Mouse (Mus musculus): Measurements from ENCODE around the gene Adam1a. TPM values are rescaled to one million over a fixed set of nuclear protein-coding genes. Genes with fewer than 3 reads are reported as not detected.
A peak's percentile ranks its signal among the peaks of the same experiment; 100 is the strongest.

Adam1a gene
- polyA plus RNA-seq, 1 experiment from 2014 or later: 1.5 TPM

DNA sequence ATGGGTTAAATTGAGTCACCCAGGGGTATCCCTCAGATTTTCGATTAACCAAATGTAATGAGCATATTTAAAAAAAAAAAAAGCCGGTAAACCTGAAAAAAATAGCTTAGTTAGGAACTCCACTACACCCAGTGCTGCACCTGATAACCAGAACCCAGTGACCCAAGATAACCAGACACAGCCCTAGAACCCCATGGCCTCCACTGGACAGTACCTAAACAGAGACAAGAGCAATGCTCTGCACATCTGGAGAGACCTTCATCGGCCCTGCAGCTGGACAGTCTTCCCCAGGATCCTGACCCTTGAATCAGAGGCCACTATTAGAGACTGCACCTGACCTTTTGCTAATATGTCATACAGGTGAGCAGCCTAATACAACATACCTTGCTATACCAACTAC, 1.8 kb upstream of the Adam1a start:
- no peak for ATAC-seq (ENCODE audit: insufficient number of reproducible peaks, low FRiP score, low TSS enrichment, low read depth)
- no peaks in the 10 kb centered on the region for H3K9me3 ChIP-seq
- WGBS: 90% methylated on average over 3 of the region's 3 CpGs
- no peak overlapping the region for H3K4me2 ChIP-seq
- no peak overlapping the region for H3K9ac ChIP-seq
- no peak overlapping the region; the same call in 1 of the 2 replicates for H3K4me3 ChIP-seq
- no peaks in the 10 kb centered on the region for H3K27me3 ChIP-seq
- H3K27ac ChIP-seq: no peak overlapping the region
- H3K36me3 ChIP-seq: no peaks in the 10 kb centered on the region
- H3K4me1 ChIP-seq: peaks cover 21% of the 10 kb centered on the region

DNA sequence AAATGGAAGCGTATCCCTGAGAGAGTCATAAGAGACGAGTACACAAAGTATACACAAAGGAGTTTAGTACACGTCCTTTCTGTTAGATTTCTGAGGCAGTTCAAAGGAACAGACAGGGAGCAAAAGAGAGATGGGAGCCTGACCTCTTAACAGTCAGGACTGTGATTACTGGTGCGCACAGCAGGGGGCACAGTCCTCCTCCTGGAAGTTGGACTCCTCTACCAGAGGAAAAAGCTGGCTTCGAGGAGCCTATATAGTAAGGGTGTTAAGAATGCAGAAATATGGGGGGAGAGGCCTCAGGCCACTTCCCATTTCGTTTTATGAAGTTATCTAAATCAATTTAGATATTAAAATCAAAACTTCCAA, 1.2 kb upstream of the Adam1a start:
- no peak for ATAC-seq (ENCODE audit: insufficient number of reproducible peaks, low FRiP score, low TSS enrichment, low read depth)
- Histone ChIP-seq H3K27me3 (no peaks in the 10 kb centered on the region), H3K27ac (peak overlapping the region; percentile 96), H3K4me1 (peaks cover 21% of the 10 kb centered on the region), H3K4me3 (peak overlapping the region; percentile 98), H3K36me3 (no peaks in the 10 kb centered on the region), H3K4me2 (peak overlapping the region; percentile 69), H3K9ac (peak overlapping the region; percentile 99), H3K9me3 (no peaks in the 10 kb centered on the region)
- 27% methylated on average over 6 of the region's 6 CpGs for WGBS

DNA sequence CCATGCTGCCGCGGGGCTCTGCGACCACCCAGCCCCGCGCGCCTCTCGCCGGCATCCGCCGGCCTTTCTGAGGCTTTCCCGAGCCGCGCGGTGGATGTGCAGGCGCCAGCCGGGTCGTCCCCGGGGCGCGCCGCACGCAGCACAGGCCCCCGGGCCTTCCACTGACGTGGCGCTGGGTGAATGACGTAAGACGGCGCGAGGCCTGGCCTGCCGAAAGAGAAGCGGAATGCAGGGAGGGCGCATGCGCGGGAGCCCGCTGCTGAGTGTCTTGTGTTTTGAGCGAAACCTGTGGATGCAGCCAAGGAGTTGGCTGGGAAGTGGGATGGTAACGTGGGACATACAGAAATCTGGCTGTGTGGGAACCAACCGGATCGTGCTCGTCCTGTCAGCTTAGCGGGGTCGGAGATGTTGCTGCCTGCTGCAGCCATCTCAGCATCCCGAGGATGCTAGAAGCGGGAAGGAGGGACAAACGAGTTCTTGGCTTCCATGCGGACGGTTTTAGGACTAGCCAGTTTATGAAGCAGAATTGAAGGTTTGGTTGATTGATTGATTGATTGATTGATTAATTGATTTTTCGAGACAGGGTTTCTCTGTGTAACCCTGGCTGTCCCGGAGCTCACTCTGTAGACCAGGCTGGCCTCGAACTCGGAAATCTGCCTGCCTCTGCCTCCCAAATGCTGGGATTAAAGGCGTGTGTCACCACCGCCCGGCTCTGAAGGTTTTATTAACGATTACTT, 679 bp upstream of the Adam1a start, which contains the start of gene Mapkapk5:
TSS of gene Mapkapk5 (minus strand) at position 113 of the 737 bp plus-strand sequence.
- 2% methylated on average over 55 of the region's 55 CpGs for WGBS
- Histone ChIP-seq H3K27me3 (no peaks in the 10 kb centered on the region), H3K4me2 (peak within 1 kb of the TSS; percentile 69), H3K9ac (peak within 1 kb of the TSS; percentile 99), H3K4me1 (peaks cover 21% of the 10 kb centered on the region), H3K4me3 (peak within 1 kb of the TSS; percentile 98), H3K36me3 (no peaks in the 10 kb centered on the region), H3K27ac (peak within 1 kb of the TSS; percentile 96), H3K9me3 (no peaks in the 10 kb centered on the region)
- ATAC-seq (ENCODE audit: insufficient number of reproducible peaks, low FRiP score, low TSS enrichment, low read depth): peak; percentile 89

DNA sequence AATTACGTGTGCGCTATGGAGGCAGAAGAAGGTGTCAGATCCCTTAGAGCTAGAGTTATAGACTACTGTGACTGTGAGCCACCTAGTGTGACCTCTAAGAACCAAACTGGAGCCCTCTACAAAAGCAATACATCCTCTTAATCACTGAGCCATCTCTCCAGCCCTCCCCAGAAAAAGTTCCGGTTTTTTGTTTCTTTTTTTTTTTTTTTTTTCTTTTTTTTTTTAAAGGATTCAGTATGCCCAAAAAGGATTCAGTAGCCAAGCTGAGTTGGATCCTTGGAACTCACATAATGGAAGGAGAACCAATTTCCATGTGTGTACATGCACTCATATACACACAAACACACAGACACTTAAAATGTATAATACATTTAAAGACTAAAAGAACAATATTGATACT, 1.9 kb downstream of the Adam1a start:
- no peaks in the 10 kb centered on the region for H3K27me3 ChIP-seq
- H3K4me1 ChIP-seq: peaks cover 21% of the 10 kb centered on the region
- H3K4me3 ChIP-seq: no peak overlapping the region
- ATAC-seq (ENCODE audit: insufficient number of reproducible peaks, low FRiP score, low TSS enrichment, low read depth): no peak
- no peak overlapping the region for H3K9ac ChIP-seq
- H3K9me3 ChIP-seq: no peaks in the 10 kb centered on the region
- H3K36me3 ChIP-seq: peaks cover 3% of the 10 kb centered on the region; the same call in 1 of the 2 replicates
- H3K27ac ChIP-seq: no peak overlapping the region
- WGBS: 82% methylated on average over 3 of the region's 3 CpGs
- H3K4me2 ChIP-seq: no peak overlapping the region

DNA sequence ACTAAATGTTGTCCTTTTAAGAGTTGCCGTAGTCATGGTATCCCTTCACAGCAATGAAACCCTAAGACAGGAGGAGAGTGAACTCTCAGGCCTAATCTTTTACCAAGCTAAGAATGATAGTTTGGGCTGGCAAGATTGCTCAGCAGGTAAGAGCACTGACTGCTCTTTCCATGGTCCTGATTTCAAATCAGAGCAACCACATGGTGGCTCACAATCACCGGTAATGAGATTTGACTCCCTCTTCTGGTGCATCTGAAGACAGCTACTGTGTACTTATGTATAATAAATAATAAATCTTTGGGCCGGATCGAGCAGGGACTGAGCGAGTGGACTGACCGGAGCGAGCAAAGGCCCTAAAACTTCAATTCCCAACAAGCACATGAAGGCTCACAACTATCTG, 4.0 kb downstream of the Adam1a start:
- no peak for ATAC-seq (ENCODE audit: insufficient number of reproducible peaks, low FRiP score, low TSS enrichment, low read depth)
- H3K9ac ChIP-seq: no peak overlapping the region
- H3K36me3 ChIP-seq: peaks cover 23% of the 10 kb centered on the region
- no peaks in the 10 kb centered on the region for H3K27me3 ChIP-seq
- whole genome bisulfite sequencing: 80% methylated on average over 7 of the region's 7 CpGs
- H3K4me1 ChIP-seq: peaks cover 17% of the 10 kb centered on the region
- H3K4me3 ChIP-seq: no peak overlapping the region
- no peaks in the 10 kb centered on the region for H3K9me3 ChIP-seq
- no peak overlapping the region for H3K27ac ChIP-seq
- no peak overlapping the region for H3K4me2 ChIP-seq

DNA sequence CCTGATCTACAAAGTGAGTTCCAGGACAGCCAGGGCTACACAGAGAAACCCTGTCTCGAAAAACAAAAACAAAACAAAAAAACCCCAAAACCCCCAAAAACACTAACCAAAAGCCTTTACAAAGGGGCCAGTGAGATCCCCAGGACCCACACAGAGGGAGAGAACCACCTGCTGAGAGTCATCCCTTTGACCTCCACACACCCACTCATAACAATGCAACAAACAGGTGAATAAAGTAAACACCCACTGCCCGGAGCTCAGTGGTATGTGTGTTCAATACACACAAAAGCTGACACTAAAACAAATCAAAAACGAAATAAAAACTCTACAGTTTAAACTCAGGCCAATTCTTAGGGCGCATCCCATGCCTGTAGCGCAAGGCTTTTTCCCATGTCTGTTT, 5.2 kb downstream of the Adam1a start:
- Histone ChIP-seq H3K27ac (no peak overlapping the region), H3K4me2 (no peak overlapping the region), H3K4me3 (no peak overlapping the region), H3K4me1 (peaks cover 17% of the 10 kb centered on the region), H3K36me3 (peaks cover 34% of the 10 kb centered on the region), H3K9me3 (no peaks in the 10 kb centered on the region), H3K27me3 (no peaks in the 10 kb centered on the region), H3K9ac (no peak overlapping the region)
- ATAC-seq (ENCODE audit: insufficient number of reproducible peaks, low FRiP score, low TSS enrichment, low read depth): no peak
- WGBS: 90% methylated on average over 5 of the region's 5 CpGs

DNA sequence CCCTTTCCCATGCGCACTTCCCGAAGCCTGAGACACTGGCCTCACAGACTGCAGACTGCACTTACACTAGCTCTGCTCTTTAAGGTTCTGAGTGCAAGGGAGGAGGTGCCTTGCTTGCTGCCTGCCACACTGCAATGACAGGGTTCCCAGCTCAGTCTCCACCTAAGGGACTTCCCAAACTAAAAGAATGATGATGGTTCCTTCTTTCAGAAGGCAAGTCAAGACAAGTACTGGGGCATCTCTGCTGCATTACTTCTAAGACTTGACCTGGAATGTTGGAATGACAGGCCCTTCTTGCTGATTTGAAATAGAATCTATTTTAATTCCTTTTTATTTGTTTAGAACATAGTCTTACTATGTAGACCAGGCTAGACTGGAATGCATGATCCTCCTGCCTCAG, 7.7 kb downstream of the Adam1a start:
- no peak for ATAC-seq (ENCODE audit: insufficient number of reproducible peaks, low FRiP score, low TSS enrichment, low read depth)
- Histone ChIP-seq H3K27me3 (no peaks in the 10 kb centered on the region), H3K36me3 (peaks cover 56% of the 10 kb centered on the region), H3K4me1 (no peaks in the 10 kb centered on the region; the same call in 1 of the 2 replicates), H3K27ac (no peak overlapping the region), H3K9ac (no peak overlapping the region), H3K4me3 (no peak overlapping the region), H3K4me2 (no peak overlapping the region), H3K9me3 (no peaks in the 10 kb centered on the region)
- WGBS: 75% methylated on average over 2 of the region's 2 CpGs

DNA sequence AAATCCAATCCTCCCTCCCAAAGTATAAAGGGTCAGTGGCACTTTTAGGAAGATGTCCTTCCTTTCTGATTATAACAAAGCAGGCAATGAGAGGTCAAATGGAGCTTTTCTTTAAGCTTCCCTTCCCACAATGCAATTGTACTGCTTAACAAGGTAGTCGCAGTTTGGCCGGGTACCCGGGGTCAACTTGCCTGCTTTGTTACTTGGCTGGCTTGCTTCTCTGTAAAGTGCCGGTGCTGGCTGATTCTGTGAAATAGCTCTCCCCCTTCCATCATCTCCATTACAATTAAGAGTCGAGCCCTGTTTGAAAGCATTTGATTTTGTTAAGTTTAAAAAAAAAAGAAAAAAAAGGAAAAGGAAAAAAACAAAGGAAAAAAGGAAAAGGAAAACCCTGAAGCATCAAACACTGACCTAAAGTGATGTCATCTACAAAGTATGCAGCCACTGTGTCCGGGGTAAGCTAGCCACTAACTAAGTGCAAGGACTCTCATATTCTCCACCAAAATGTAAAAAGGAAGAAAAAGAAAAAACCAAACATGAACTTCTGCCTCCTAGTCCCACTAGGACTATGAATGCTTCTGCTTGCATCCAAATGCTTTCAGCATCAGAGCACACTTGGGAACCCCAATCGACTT, 8.2 kb downstream of the Adam1a start:
- WGBS: 78% methylated on average over 7 of the region's 7 CpGs
- H3K4me2 ChIP-seq: no peak overlapping the region
- no peak overlapping the region for H3K27ac ChIP-seq
- peaks cover 62% of the 10 kb centered on the region for H3K36me3 ChIP-seq
- no peak overlapping the region for H3K9ac ChIP-seq
- H3K4me3 ChIP-seq: no peak overlapping the region
- ATAC-seq (ENCODE audit: insufficient number of reproducible peaks, low FRiP score, low TSS enrichment, low read depth): no peak
- H3K27me3 ChIP-seq: no peaks in the 10 kb centered on the region
- H3K9me3 ChIP-seq: no peaks in the 10 kb centered on the region
- H3K4me1 ChIP-seq: no peaks in the 10 kb centered on the region

DNA sequence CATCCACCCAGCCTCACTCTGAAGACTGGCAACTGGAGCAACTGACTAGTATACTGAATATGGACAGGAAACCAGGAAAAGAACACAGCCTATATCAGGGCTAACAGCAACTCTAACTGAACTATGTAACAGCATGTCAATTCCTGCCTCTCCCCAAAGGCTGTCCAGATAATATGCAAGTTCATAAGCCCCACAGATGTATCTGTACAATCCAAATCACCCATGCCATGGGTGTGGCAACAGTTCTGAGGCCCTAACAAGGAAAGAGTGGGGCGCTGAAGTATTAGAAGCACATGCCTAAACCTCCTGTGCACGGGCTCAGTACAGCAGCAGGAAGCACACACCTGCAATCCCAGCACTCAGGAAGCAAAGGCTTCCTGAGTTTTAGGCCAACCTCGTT, 10.2 kb downstream of the Adam1a start:
- Histone ChIP-seq H3K9ac (no peak overlapping the region), H3K9me3 (no peaks in the 10 kb centered on the region), H3K4me1 (no peaks in the 10 kb centered on the region), H3K4me3 (no peak overlapping the region), H3K27ac (no peak overlapping the region), H3K36me3 (peaks cover 77% of the 10 kb centered on the region), H3K27me3 (no peaks in the 10 kb centered on the region), H3K4me2 (no peak overlapping the region)
- no peak for ATAC-seq (ENCODE audit: insufficient number of reproducible peaks, low FRiP score, low TSS enrichment, low read depth)
- WGBS: 92% methylated on average over 3 of the region's 3 CpGs

DNA sequence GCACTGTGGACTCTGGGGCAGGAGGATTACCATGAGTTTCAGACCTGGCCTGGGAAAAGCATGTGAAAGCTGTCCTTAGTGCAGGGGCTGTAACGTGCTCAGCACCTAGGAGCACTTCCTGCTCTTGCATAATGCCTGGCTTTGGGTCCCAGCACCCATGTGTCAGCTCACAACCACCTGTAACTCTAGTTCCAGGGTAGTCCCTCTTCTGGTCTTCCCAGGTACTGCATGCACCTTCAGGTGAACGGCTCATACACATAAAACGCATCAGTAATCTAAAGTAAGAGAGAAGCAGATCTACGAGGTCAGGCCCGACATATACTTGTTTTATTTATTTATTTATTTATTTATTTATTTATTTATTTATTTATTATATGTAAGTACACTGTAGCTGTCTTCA, 10.8 kb downstream of the Adam1a start:
- ATAC-seq (ENCODE audit: insufficient number of reproducible peaks, low FRiP score, low TSS enrichment, low read depth): no peak
- Histone ChIP-seq H3K27me3 (no peaks in the 10 kb centered on the region), H3K9me3 (no peaks in the 10 kb centered on the region), H3K36me3 (peaks cover 82% of the 10 kb centered on the region), H3K27ac (no peak overlapping the region), H3K4me3 (no peak overlapping the region), H3K4me1 (no peaks in the 10 kb centered on the region), H3K9ac (no peak overlapping the region), H3K4me2 (no peak overlapping the region)
- 93% methylated on average over 5 of the region's 5 CpGs for whole genome bisulfite sequencing

DNA sequence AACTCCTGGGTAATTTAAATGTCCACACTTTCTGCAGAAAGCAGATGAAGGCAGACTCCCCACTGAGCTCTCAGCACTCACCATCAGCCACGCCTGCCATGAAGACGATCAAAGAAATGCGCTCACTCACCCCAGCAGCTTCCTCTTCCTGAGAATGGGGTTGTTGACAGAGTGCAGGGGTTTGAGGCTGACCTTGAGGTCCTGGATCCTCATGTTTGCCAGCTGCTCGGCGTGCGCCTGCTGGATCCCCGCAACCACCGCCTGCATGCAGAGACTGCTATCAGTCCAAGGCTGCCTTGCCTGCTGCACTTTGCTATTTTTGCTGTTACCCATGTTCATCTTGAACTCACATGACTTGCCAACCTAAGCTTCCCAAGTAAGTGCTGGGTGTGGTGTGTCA, 18.3 kb downstream of the Adam1a start:
- WGBS: 82% methylated on average over 8 of the region's 8 CpGs

DNA sequence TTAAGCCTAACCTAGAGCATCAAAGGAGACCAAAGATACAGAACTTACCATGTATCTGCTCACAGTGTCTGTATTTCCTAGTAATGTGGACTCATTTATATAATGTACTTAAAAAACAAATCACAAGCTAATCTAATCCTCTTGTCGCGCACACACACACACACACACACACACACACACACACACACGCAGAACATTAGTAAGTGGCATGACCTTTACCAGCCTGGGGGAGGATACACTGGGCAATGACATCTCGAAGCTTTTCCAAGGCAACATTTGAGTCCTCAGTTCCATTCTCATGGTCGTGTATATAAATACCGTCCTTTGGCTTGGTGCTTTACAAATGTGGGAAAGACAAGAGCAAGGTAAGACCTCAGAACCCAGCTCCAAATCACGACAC, 18.8 kb downstream of the Adam1a start:
- H3K27ac ChIP-seq: no peak overlapping the region
- no peak overlapping the region for H3K9ac ChIP-seq
- 81% methylated on average over 7 of the region's 7 CpGs for WGBS
- H3K9me3 ChIP-seq: no peaks in the 10 kb centered on the region
- no peaks in the 10 kb centered on the region for H3K27me3 ChIP-seq
- peaks cover 83% of the 10 kb centered on the region for H3K36me3 ChIP-seq
- no peak overlapping the region for H3K4me2 ChIP-seq
- no peak overlapping the region for H3K4me3 ChIP-seq
- H3K4me1 ChIP-seq: no peaks in the 10 kb centered on the region
- ATAC-seq (ENCODE audit: insufficient number of reproducible peaks, low FRiP score, low TSS enrichment, low read depth): no peak

More for the DNA sequence above, 18.3 kb downstream of the Adam1a start:
- H3K9ac ChIP-seq: no peak overlapping the region
- peaks cover 82% of the 10 kb centered on the region for H3K36me3 ChIP-seq
- H3K27ac ChIP-seq: no peak overlapping the region
- no peak overlapping the region for H3K4me3 ChIP-seq
- no peaks in the 10 kb centered on the region for H3K4me1 ChIP-seq
- H3K4me2 ChIP-seq: no peak overlapping the region
- ATAC-seq (ENCODE audit: insufficient number of reproducible peaks, low FRiP score, low TSS enrichment, low read depth): no peak
- no peaks in the 10 kb centered on the region for H3K9me3 ChIP-seq
- no peaks in the 10 kb centered on the region for H3K27me3 ChIP-seq

Data from limb, embryonic 15.5 days (tissue).